Mouse (Mus musculus) heart, postnatal 0 days (tissue): Measurements from ENCODE around the gene Gm13539. TPM values are rescaled to one million over a fixed set of nuclear protein-coding genes. Genes with fewer than 3 reads are reported as not detected.
A peak's percentile ranks its signal among the peaks of the same experiment; 100 is the strongest.

Source experiments
- ATAC-seq: fragments of 200-750 bp; cut with Nextera tagmentation; 2 replicates; pipeline ENCODE4 v1.8.0; 2017; ENCODE audit warnings: low read depth, moderate number of reproducible peaks, moderate library complexity; ENCODE audit not compliant: insufficient read depth
- DNase-seq: peaks from one replicate; pipeline ENCODE4 v3.0.0-alpha.2; 2016; ENCODE audit warnings: low spot score
- H3K27ac ChIP-seq: fragments of 300-500 bp; sonication (generic); 2 replicates; pipeline ENCODE4 v1.5.1; 2014; ENCODE audit warnings: low read depth, mild to moderate bottlenecking
- H3K27me3 ChIP-seq: fragments of 300-500 bp; sonication (generic); 2 replicates; pipeline ENCODE4 v1.6.1; 2014; ENCODE audit warnings: low read length, mixed read lengths; ENCODE audit not compliant: control insufficient read depth, insufficient read depth
- H3K36me3 ChIP-seq: fragments of 300-500 bp; sonication (generic); replicated peaks from 2 replicates; pipeline ENCODE4 v1.6.1; 2014; ENCODE audit warnings: low read length, mixed read lengths; ENCODE audit not compliant: control insufficient read depth, insufficient read depth
- H3K4me1 ChIP-seq: fragments of 300-500 bp; sonication (generic); 2 replicates; pipeline ENCODE4 v1.6.1; 2014; ENCODE audit warnings: antibody characterized with exemption; ENCODE audit not compliant: control insufficient read depth, insufficient read depth
- H3K4me2 ChIP-seq: fragments of 300-500 bp; sonication (generic); 2 replicates; pipeline ENCODE4 v1.6.1; 2014; ENCODE audit warnings: low read depth, mild to moderate bottlenecking, low read length, moderate library complexity
- H3K4me3 ChIP-seq: fragments of 300-500 bp; sonication (generic); 2 replicates; pipeline ENCODE4 v1.5.1; 2014; ENCODE audit warnings: low read depth, low read length
- H3K9ac ChIP-seq: fragments of 300-500 bp; sonication (generic); replicated peaks from 2 replicates; pipeline ENCODE4 v1.6.1; 2014; ENCODE audit warnings: low read depth, low read length, mixed read lengths
- H3K9me3 ChIP-seq: fragments of 300-500 bp; sonication (generic); replicated peaks from 2 replicates; pipeline ENCODE4 v1.6.1; 2016; ENCODE audit warnings: low read length; ENCODE audit not compliant: control insufficient read depth
- CTCF ChIP-seq: IDR thresholded peaks from 2 replicates; pipeline ENCODE4 v1.5.1; 2016; ENCODE audit warnings: antibody characterized with exemption, control low read depth, low read depth
- EP300 ChIP-seq: IDR thresholded peaks from 2 replicates; pipeline ENCODE4 v1.6.1; 2016; ENCODE audit warnings: antibody characterized with exemption, low read depth
- WGBS: fragments of 180-500 bp; shearing (Covaris S2); extraction: QIAGEN DNeasy Blood & Tissue Kit; methylation state at CpG from one replicate; pipeline ENCODE4 v1.1.7; 2014; 5-methylcytosine and 5-hydroxymethylcytosine counted together
- polyA plus RNA-seq: library from polyadenylated mRNA; unstranded; fragments of >200 nt; fragmentation: Nextera tagmentation; extraction: Ambion mirVana; gene quantifications from 2 replicates; pipeline ENCODE4 v1.2.1, GENCODE M21; 2015
- total RNA-seq: library from RNA; depleted of rRNA; stranded (reverse); fragments of >200 nt; gene quantifications from 2 replicates; pipeline ENCODE4 v1.2.3, GENCODE M21; 2014; ENCODE audit warnings: low replicate concordance; rRNA removed

Gene Gm13539
- total and polyA plus RNA-seq, 2 experiments from 2014 or later, result not detected

DNA sequence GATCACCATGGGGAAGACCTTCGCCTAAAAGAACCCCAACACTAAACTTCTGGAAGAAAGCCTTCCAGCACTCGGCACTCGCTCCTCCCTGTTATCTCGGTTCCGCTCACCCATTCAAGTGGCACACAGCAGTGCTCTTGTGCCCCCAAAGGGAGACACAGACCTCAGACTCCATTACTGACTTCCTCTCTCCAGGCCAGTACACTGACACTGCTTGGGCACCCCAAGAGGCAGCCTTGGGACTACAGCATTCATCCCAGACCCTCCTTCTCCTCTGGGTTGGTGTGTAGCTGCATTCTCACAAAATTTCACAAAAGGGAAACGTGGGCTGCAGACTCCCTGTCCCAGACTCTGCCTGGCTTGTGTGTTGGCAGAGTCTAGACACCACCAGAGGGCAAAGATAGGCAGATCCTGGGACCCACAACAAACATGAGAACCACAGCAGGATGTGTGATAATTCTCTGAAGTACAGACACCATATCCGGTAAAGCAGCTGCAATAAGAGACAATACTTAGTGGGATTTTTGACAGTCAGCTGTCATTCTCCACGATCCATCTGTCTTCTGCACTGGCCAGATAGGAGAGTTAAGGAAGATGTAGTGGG, 46.4 kb downstream of the Gm13539 start:
- TF ChIP-seq CTCF (no peak), EP300 (no peak)
- Histone ChIP-seq H3K9ac (no peak overlapping the region), H3K9me3 (no peaks in the 10 kb centered on the region), H3K4me3 (no peak overlapping the region), H3K36me3 (no peaks in the 10 kb centered on the region), H3K27me3 (0 out of 2 replicates have a peak, but pooled peaks cover 6% of the 10 kb centered on the region), H3K4me1 (no peaks in the 10 kb centered on the region), H3K4me2 (no peak overlapping the region), H3K27ac (no peak overlapping the region)
- no peak for ATAC-seq
- no peak for DNase-seq
- WGBS, result 53% methylated on average over 8 of the region's 8 CpGs

DNA sequence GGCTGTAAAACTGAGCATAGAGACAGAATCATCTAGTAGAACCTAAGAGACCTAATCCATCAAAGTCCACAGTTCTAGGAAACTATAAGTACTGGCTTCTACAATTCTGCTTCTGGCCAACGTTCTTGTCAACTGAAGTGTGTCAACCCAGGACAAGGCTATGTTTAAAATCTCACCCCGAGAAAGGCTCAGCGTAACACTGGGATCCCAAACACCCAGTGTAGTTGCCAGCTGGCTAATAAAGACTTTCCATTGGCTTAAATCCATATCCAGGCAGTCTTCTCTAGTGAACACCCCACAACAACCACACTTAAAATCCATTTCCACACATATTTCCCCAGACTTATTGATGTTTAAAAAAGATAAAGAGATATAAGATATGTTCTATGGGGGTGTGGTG, 48.7 kb downstream of the Gm13539 start:
- Histone ChIP-seq H3K4me1 (no peaks in the 10 kb centered on the region), H3K36me3 (no peaks in the 10 kb centered on the region)
- 62% methylated on average over 3 of the region's 3 CpGs for WGBS

DNA sequence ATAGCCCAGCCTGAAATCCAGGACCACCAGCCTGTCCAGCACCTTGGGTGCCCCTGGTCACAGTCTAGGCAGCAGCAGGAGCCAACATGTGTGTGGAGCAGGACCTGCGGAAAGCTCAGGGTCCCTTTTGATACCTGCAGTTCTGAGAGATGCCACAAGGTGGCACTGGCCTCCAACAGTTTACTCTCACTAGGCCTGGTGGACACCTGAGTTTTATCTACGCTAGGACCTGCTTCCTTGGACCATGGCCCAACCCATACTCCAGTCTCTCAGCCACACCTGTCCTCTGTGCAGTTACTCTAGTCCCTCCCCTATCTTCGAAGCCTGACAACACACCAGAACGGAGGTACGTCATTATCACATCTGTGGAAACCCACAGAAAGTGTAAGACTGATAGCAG, 54.2 kb downstream of the Gm13539 start:
- DNase-seq (peak; percentile 48), ATAC-seq (peak; percentile 49; the same call in 1 of the 2 replicates)
- 41% methylated on average over 5 of the region's 5 CpGs for WGBS
- Histone ChIP-seq H3K27me3 (peaks cover 17% of the 10 kb centered on the region; the same call in 1 of the 2 replicates), H3K4me3 (no peak overlapping the region), H3K36me3 (no peaks in the 10 kb centered on the region), H3K4me1 (no peaks in the 10 kb centered on the region), H3K27ac (no peak overlapping the region), H3K9me3 (no peaks in the 10 kb centered on the region), H3K4me2 (no peak overlapping the region), H3K9ac (no peak overlapping the region)
- TF ChIP-seq CTCF, result peak; percentile 86
- TF ChIP-seq EP300, result no peak

More for the DNA sequence above, 48.7 kb downstream of the Gm13539 start:
- no peak for ATAC-seq
- Histone ChIP-seq H3K4me3 (no peak overlapping the region), H3K4me2 (no peak overlapping the region), H3K9me3 (no peaks in the 10 kb centered on the region), H3K27ac (no peak overlapping the region), H3K9ac (no peak overlapping the region), H3K27me3 (0 out of 2 replicates have a peak, but pooled peaks cover 9% of the 10 kb centered on the region)
- DNase-seq, result no peak
- TF ChIP-seq CTCF (no peak), EP300 (no peak)

Other genes starting within 250 kb of the Gm13539 start
- 5.1 and 6.3 TPM in 2 replicates for gene Traf2, start 235.3 kb upstream of the Gm13539 start, total RNA-seq
- gene Traf2, start 235.3 kb upstream of the Gm13539 start, polyA plus RNA-seq, result 14.2 and 15.8 TPM in 2 replicates
- 112 and 136 TPM in 2 replicates for gene Edf1, start 224.4 kb upstream of the Gm13539 start, total RNA-seq
- gene Edf1, start 224.4 kb upstream of the Gm13539 start, polyA plus RNA-seq, result 314 and 343 TPM in 2 replicates
- 1.7 and 2.0 TPM in 2 replicates for gene Mamdc4, start 207.4 kb upstream of the Gm13539 start, total RNA-seq
- gene Mamdc4, start 207.4 kb upstream of the Gm13539 start, polyA plus RNA-seq, result 0.14 and 1.6 TPM in 2 replicates
- gene Phpt1, start 207.0 kb upstream of the Gm13539 start, total RNA-seq, result 37.9 and 43.3 TPM in 2 replicates
- gene Phpt1, start 207.0 kb upstream of the Gm13539 start, polyA plus RNA-seq, result 248 and 255 TPM in 2 replicates
- gene Ajm1, start 200.5 kb upstream of the Gm13539 start, total RNA-seq, result not detected in 2 replicates
- not detected in 2 replicates for gene Ajm1, start 200.5 kb upstream of the Gm13539 start, polyA plus RNA-seq
- 52.1 and 89.9 TPM in 2 replicates for gene Rabl6, start 173.7 kb upstream of the Gm13539 start, total RNA-seq
- gene Rabl6, start 173.7 kb upstream of the Gm13539 start, polyA plus RNA-seq, result 28.7 and 30.7 TPM in 2 replicates
- not detected in 2 replicates for gene Ccdc183, start 164.6 kb upstream of the Gm13539 start, total RNA-seq
- gene Ccdc183, start 164.6 kb upstream of the Gm13539 start, polyA plus RNA-seq, result 0.22 and 0.23 TPM in 2 replicates
- 36.6 and 42.3 TPM in 2 replicates for gene Tmem141, start 160.3 kb upstream of the Gm13539 start, total RNA-seq
- 36.8 and 38.4 TPM in 2 replicates for gene Tmem141, start 160.3 kb upstream of the Gm13539 start, polyA plus RNA-seq
- gene Fcna, start 154.2 kb upstream of the Gm13539 start, total RNA-seq, result 1.4 and 4.8 TPM in 2 replicates
- 1.9 and 3.4 TPM in 2 replicates for gene Fcna, start 154.2 kb upstream of the Gm13539 start, polyA plus RNA-seq
- not detected in 2 replicates for gene Lcn8, start 129.1 kb upstream of the Gm13539 start, total RNA-seq
- not detected in 2 replicates for gene Lcn8, start 129.1 kb upstream of the Gm13539 start, polyA plus RNA-seq
- not detected in 2 replicates for gene Lcn5, start 124.3 kb upstream of the Gm13539 start, total RNA-seq
- gene Lcn5, start 124.3 kb upstream of the Gm13539 start, polyA plus RNA-seq, result not detected in 2 replicates
- gene Lcn6, start 105.5 kb upstream of the Gm13539 start, total RNA-seq, result not detected in 2 replicates
- not detected in 2 replicates for gene Lcn6, start 105.5 kb upstream of the Gm13539 start, polyA plus RNA-seq
- gene Lcn10, start 99.5 kb upstream of the Gm13539 start, total RNA-seq, result not detected in 2 replicates
- not detected in 2 replicates for gene Lcn10, start 99.5 kb upstream of the Gm13539 start, polyA plus RNA-seq
- gene Obp2a, start 82.2 kb upstream of the Gm13539 start, total RNA-seq, result not detected in 2 replicates
- not detected in 2 replicates for gene Obp2a, start 82.2 kb upstream of the Gm13539 start, polyA plus RNA-seq
- 6.3 and 15.9 TPM in 2 replicates for gene Bmyc, start 75.5 kb upstream of the Gm13539 start, total RNA-seq
- gene Bmyc, start 75.5 kb upstream of the Gm13539 start, polyA plus RNA-seq, result 35.3 and 38.7 TPM in 2 replicates
- not detected in 2 replicates for gene Obp2b, start 45.2 kb upstream of the Gm13539 start, total RNA-seq
- not detected in 2 replicates for gene Obp2b, start 45.2 kb upstream of the Gm13539 start, polyA plus RNA-seq
- not detected in 2 replicates for gene Lcn3, start 16.7 kb upstream of the Gm13539 start, total RNA-seq
- gene Lcn3, start 16.7 kb upstream of the Gm13539 start, polyA plus RNA-seq, result not detected in 2 replicates
- not detected in 2 replicates for gene Lcn11, start 5.2 kb upstream of the Gm13539 start, total RNA-seq
- gene Lcn11, start 5.2 kb upstream of the Gm13539 start, polyA plus RNA-seq, result not detected in 2 replicates
- gene Glt6d1, start 33.6 kb downstream of the Gm13539 start, total RNA-seq, result not detected in 2 replicates
- not detected in 2 replicates for gene Glt6d1, start 33.6 kb downstream of the Gm13539 start, polyA plus RNA-seq
- not detected in 2 replicates for gene Lcn9, start 40.9 kb downstream of the Gm13539 start, total RNA-seq
- not detected in 2 replicates for gene Lcn9, start 40.9 kb downstream of the Gm13539 start, polyA plus RNA-seq
- gene Sohlh1, start 65.0 kb downstream of the Gm13539 start, total RNA-seq, result not detected in 2 replicates
- gene Sohlh1, start 65.0 kb downstream of the Gm13539 start, polyA plus RNA-seq, result not detected in 2 replicates
- gene Kcnt1, start 81.5 kb downstream of the Gm13539 start, total RNA-seq, result 1.0 TPM in 1 of 2 replicates, not detected in the other
- 0.10 and 0.27 TPM in 2 replicates for gene Kcnt1, start 81.5 kb downstream of the Gm13539 start, polyA plus RNA-seq
- 8.9 and 12.7 TPM in 2 replicates for gene Camsap1, start 201.0 kb downstream of the Gm13539 start, total RNA-seq
- 5.7 TPM in 2 replicates for gene Camsap1, start 201.0 kb downstream of the Gm13539 start, polyA plus RNA-seq
- 99.4 and 120 TPM in 2 replicates for gene Ubac1, start 239.5 kb downstream of the Gm13539 start, total RNA-seq
- 119 and 120 TPM in 2 replicates for gene Ubac1, start 239.5 kb downstream of the Gm13539 start, polyA plus RNA-seq